Mouse (Mus musculus) thymus, postnatal 4 days (tissue): ENCODE data around the gene Hs3st3b1.

ENCODE experiments used
- DNase-seq: peaks from one replicate; pipeline ENCODE4 v3.0.0; 2021

Gene Hs3st3b1

GRCm38 (mm10) chr11:63923386-63923785 lies 1.3 kb upstream of the Hs3st3b1 start:
- DNase-seq = peak; percentile 36

DNA sequence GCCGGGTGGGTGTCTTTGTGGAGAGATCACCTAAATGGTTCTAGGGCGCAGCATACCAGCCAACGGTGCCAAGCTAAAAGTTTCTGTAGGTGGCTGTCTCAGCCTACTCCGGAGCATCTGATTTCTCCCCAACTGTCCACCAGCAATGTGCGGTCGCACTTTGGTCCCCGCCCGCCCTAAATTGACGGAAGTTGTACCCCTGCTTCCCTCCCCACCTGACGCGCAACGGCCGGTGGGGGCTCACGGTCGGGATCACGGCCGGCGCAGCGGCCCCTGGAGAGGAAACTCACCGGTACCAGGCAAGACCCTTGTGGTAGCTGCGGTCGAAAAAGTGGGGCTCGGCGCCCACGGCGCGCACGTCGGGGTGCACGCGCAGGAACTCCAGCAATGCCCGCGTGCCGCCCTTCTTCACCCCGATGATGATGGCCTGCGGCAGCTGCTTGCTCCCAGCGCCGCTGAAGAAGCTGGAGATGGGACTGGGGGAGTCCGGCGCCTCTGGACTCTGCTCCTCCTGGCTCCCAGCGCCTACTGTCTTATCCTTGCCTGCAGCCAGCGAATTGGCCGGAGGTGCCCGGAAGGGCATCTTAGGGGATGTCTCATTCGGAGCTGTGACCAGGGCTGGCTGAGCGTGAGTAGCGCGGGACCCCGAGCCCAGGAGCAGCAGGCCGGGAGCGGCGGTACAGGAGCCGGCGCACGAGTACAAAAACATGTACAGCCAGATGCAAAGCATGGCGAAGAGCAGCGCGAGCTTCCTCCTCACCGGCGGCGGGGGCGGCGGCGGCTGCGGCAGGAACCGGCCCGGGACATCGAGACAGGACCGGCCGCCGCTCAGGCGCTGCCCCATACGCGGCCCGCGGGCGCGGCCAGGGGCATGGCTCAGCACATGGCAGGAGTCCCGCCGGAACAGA lies 792 bp downstream of the Hs3st3b1 start:
- peak; percentile 52 for DNase-seq

DNA sequence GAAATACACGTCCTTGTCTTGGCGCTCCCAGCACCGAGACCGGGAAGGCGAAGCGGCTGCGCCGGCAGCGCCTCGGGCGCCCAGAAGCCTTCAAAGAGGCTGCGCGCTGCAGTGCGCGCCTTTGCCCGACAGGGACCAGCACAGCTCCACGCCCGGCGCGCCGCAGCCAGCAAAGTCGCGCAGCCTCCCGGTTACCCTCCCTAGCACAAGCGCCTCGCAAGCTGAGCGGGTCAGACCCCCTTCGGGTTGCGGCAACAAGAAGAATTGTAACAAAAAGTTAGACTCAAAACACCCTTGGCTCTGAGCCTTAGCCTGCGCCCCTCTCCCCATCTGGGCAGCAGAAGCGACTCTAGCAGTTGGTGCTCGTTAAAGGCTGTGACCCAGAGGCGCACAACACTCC lies 1.6 kb downstream of the Hs3st3b1 start:
- peak; percentile 90 for DNase-seq

DNA sequence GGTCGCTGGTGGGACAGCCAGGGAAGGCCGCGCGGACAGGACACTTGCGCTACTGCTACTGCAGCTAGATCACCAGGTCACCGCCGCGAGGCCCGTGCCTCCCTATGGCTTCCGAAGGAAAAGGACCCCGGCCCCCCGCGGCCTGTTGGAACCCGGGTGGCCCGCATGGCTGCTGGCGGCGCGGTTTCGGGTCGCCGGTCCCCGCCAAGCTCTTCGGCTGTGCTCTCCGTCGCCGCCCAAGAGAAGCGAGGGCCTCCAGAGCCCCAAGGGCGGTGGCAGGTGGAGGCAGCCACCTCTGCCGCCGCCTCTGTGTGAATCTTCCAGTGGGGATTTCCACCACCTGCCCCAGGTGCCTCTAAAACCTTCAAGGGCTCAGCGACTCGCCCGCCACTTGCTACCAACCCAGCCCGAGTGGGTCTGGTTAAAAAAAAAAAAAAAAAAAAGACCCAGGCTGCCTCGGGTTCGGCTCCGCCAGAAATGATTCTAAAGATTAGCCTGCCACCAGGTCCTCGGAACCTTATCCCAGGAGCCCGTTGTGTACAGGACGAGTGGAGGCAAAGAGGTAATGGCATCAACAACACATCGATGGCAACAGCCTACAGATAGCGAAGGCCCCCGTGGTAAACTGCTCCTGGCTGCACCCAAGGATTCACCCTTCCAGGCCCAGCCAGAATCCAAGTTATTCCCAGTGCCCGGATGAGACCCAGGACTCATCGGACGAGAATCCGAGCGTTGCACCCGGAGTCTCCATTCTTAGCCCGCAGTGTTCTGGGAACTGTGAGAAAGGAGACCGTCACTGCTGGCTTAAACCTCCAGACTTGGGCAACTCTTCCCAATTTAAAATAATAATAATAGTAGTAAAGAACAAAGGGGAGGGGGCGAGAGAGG lies 2.6 kb downstream of the Hs3st3b1 start:
- peak; percentile 41 for DNase-seq

DNA sequence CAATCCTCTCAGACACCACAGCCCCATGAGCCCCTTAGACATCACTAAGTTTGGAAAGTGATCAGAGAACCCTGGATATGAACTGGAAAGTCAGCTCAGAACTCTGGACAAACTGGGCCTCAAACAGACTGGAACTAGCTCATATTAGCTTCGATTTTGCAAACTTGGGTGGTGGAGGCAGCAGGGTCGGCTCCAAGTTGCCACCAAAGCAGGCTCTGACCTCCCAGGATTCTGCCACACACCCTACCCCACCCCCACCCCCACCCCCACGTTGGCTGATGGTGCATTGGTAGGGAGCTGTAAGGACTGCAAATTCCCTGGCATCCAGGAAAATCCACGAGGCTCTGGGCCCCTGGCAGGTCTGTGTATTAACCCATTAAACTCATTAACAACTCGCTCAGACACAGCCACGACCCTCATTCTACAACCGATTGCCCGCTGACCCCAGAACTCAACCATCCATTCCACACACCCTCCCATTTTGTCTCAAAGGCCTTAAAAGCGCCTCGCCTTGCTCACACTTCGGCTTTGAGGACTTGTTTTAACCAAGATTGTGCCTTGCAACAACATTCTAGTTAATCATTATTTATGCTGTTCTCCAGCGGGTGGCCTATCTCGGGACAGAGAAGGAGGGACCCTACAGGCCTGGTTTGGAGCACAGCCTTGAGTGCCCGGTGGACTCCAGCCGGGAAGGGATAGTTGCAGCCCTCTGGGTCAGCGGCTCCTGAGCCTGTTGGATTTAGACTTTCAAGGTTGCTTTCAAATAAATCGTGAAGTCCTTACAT lies 3.6 kb downstream of the Hs3st3b1 start:
- DNase-seq = no peak

GRCm38 (mm10) chr11:63917561-63917960 lies 4.5 kb downstream of the Hs3st3b1 start:
- DNase-seq = no peak

DNA sequence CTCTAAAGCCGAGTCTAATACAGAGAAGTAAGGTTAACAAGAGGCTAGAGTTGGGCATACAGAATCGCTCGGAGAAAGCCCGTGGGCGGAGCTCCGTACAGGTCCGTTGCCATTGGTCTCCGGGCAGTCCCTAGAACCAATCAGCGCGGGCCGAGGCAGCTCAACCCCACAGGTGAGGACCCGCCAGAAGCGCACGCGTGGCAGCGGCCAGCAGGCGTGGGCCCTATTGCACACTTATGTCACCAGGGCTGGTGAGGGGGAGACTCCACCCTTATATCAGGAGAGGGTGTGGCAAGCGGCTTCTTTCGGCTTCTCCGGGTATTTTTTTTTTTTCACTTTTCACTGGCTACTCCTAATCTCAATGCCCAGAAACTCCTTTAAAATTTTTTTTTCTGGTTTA lies 7.7 kb downstream of the Hs3st3b1 start:
- peak; percentile 78 for DNase-seq

GRCm38 (mm10) chr11:63913936-63914335 lies 8.2 kb downstream of the Hs3st3b1 start:
- no peak for DNase-seq

DNA sequence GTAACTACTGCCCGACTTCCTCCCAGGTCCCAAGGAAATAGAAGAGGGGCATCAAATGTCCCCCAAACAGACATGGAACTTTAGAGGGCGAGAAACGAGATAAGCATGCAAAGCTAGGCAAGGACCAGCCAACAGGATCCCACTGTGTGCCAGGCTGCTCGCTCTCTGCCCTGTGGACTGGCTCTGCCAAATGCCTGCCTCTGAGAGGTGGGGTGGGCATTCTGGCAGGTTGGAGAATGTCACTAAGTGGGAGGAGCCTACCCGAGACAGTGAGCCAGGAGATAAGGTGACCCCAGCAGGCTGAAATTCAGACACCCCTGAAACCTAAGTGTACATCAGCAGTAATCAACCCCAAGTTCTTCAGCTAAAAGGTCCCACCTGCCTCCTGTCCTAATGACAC lies 11.1 kb downstream of the Hs3st3b1 start:
- DNase-seq = no peak

DNA sequence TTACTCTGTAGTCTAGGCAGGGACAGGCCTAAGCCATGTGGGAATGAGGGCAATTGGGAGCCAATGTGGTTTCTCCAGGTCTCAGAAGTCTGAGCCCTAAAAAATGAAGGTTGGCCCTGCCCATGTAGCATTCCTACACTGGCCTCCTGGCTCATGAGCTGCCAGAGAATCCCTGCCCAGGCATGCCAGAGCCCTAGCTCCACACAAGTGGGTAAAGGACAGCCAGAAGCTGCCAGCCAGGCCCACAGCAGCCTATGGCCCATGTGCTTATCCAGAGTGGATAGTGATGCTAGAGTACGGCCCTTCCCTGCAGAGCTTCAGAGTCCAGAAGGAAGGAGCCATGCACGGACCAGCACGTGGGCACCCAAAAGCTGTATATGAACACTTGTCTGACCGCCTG lies 12.1 kb downstream of the Hs3st3b1 start:
- DNase-seq = no peak

DNA sequence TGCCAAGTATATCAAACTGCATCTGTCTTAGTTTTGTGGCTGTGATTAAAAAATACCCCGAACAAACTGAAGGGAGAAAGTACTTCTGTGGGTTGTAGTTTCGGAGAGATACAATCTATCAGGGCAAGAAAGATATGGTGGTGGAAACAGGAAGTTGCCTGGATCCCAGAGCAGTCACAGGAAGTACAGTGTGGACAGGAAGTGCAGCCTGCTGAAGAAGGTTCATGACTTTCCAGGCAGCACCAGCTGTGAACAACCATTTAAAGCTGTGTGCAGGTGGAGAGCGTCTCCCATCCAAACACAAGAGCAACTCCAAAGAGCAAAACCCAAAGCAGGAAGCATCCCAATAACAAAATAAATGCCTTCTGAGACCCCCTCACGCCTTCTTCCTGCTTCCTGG lies 13.6 kb downstream of the Hs3st3b1 start:
- no peak for DNase-seq

DNA sequence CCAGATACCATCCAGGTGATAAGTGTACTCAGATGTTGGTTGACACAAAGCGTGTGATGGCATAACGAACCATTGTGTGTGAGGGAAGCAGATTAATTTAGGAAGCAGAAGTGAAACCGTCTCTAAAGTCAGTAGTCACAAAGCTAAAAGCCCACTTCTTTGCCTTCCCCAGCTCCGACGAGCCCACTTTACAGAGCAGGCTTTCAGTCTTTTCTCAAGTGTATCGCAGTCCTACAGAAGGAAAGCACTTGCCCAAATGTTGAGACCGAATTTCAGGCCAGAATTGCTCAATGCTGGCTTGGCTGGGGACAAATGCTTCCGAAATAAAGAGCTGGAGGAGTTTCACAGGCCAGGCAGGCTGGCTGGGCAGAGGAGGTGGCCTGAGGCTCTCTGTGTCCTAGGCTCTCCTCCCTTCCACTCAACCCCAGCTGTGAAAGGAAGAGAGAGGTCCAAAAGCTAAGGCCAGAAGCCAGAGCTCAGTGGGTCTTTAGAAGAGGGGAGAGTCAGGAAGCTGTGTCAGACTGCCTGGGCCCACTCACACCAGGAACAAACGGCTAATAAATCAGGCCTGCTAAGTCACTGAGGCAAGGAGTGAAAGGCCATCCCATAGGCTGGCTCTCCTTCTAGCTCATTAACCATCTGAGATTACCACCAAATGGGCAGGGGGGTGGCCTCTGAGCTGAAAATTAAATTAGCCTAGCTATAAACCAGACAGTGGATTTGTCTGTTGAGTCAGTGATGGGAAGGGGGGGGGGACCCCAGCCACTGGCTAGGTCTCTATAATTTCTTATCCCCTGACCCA lies 15.3 kb downstream of the Hs3st3b1 start:
- no peak for DNase-seq

DNA sequence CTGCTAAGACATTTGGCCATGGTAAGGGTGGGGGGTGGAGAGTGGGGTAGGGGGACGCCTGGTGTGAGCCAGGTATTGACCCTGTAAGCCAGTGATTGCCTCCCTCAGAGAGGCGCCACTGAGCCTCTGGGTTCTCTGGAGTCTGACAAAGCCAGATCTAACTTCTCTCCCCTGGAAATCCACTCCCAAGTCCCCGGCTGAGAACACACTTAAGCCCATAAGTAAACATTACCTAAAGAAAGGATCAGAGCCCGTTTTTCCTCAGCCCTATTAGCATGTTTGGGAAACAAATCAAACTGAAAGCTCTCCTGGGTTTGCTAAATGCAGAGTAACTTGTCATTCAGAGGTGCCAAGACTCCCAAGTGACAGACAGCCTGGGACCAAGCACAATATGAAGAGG lies 17.3 kb downstream of the Hs3st3b1 start:
- no peak for DNase-seq

- no peak for DNase-seq
These were observed 23.5 kb downstream of the Hs3st3b1 start for GRCm38 (mm10) chr11:63898509-63899168.

DNA sequence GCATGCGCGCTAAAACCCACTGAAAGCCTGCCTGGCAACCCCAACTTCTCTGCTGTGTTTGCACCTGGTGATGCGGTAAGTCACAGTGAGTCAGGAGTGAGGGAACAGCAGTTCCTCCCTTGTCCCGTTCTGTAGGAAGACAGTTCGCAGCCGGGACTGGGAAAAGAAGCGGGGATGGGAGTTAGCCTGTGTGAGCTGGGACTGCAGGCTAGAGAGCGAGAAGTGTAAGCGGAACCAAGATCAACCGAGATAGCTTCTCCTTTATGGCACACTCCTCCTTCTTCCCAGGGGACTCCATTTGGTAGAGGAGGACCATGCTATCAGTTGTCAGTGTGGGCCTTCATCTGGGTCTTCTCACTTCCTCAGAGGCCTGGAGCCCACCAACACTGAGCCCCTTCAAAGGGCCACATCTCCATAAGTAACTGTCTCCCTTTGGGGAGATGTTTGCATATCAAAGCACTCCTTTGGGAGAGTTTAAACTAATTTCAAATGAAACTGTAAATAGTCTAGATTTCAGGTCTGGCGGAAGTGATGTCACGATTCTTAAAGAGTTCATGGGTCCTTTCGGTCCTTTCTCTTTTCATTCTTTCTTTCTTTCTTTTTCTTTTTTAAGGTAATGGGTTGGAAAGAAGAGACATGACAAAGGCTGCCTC lies 24.1 kb downstream of the Hs3st3b1 start:
- no peak for DNase-seq

- no peak for DNase-seq
These were observed 25.1 kb downstream of the Hs3st3b1 start for GRCm38 (mm10) chr11:63897011-63897410.

- no peak for DNase-seq
These were observed 27.9 kb downstream of the Hs3st3b1 start for GRCm38 (mm10) chr11:63894188-63894587.

DNA sequence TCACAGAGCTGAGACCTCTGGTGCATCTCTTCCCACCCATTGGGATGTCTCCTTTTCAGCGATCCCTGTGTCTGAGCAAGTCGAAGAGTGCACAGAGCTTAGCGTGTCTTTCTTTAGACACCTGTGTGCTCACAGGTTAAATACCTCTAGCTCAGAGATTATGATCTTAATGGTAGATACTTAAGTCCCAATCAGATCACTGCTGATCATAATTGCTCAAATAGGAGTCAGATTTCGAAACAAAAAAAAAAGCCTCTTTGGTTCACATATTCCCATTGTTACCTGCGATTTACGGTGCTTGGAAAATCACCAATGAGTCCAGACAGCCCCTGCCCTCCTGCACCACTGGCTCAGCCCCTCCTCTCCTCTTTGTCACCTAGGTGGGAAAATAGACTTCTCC lies 28.5 kb downstream of the Hs3st3b1 start:
- no peak for DNase-seq

GRCm38 (mm10) chr11:63891479-63892020 lies 30.5 kb downstream of the Hs3st3b1 start:
- DNase-seq = no peak

DNA sequence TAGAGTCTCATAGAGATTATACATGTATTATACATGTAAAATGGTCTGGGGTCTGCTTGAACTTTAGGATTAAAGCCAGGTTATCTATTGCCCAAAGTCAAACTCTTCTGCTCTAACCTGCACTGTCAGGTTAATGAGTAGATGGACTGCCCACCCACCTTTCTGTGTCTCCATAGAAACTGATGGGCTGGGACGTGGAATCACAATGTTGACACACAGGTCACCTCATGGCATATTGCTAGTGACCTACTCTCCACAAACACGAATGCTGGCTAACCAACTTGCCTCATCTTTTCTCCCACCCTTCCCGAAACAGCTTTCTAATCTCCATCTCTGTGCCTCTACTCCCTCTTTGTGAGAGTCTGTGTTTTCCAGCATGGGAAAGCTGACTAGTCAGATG lies 38.7 kb downstream of the Hs3st3b1 start:
- no peak for DNase-seq

DNA sequence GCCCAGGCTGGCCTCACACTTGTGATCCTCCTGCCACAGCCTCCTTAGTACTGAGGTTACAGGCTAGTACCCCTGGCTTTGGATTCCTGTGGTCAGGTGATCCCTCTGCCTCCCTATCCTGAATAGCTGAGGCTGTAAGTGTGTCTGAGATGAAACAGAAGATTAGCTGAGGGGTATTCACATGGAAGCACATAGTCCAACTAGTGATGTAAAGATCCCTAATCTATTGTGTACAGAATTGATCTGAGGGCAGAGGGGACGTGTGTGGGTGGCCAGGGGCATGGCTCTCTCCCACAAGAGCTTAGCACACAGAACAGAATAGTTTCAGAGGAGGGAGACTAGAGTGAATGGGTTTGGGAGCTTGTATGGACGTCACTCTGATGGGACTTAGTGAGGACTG lies 41.8 kb downstream of the Hs3st3b1 start:
- no peak for DNase-seq
